Mouse (Mus musculus) central nervous system, embryonic 11.5 days (tissue): ENCODE data around the gene Txndc17. TPM values are rescaled to one million over a fixed set of nuclear protein-coding genes. Genes with fewer than 3 reads are reported as not detected.

ENCODE experiments used
- polyA plus RNA-seq: library from polyadenylated mRNA; depleted of rRNA; stranded (reverse); fragments of >200 nt; gene quantifications from 2 replicates; pipeline ENCODE4 v1.2.3, GENCODE M21; 2012; rRNA removed

The Txndc17 gene
- 114 and 155 TPM in 2 replicates for polyA plus RNA-seq

GRCm38 (mm10) chr11:72207204-72207833 is at the start of gene Txndc17, which contains the start of gene 4933427D14Rik:
TSS of gene Txndc17 (plus strand) at chr11:72207547.
TSS of gene 4933427D14Rik (minus strand) at chr11:72207459.

DNA sequence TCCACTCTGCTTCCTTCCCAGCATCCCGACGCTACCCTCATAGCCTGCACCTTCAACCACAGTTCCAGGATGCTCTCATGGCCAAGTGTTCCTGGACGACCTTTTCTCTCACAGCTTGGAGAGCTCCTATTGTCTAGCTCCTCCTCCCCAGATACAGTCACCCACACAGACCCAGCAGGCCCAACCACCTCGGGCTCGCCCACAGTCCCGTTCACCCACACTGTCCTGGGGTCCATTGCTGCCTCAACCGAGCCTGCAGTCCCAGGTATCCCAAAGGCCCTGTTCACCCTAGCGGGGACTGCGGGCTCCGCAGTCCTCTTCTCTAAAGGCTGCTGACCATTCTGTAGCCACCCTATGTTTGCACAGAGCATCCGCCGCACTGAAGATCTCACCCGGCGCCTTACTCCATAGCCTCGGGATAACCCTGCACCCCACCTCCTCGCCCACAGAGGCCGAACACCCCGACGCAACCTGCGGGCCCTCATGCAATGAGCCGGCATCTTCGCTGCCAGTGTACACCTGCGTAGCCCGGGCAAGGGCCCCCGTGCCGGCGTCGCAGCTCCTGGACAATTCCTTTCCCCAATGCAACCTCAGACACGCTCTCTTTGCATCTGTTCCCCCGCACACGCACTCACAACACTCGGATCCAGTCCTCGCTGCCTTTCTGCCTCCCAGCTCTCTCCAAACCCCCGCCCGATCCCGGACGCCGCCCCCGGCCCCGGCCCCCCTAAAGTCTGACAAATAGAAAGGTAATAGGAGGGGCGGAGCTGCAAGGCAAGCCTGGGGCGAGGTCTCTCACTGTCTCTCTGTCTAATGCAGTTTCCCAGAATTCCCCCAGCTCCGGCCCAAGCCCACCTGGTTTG is 775 bp upstream of the Txndc17 start, which contains the start of gene Gm43951:
TSS of gene Gm43951 (minus strand) at position 500 of the 863 bp plus-strand sequence.

DNA sequence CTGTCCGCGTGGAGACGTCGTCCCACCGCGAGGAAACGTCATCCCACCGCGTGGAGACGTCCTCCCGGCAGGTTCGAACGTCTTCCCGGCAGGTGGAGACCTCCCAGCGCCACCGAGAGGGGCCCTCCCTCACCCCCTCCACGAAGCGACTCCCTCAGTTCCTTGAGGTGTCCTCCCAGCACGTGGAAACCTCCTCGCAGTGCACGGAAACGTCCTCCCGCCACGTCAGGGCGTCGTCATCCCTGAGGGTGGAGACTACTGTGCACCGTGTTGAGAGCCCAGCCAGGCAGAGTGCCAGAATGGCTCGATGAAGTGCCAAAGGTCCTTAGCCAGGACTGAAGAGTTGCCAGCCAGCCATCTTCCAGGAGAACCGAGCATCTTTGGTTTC is 8.1 kb downstream of the Txndc17 start, which contains the start of gene Med31:
TSS of gene Med31 (minus strand) at position 183 of the 388 bp plus-strand sequence.

Other genes starting within 250 kb of the Txndc17 start
- gene Aipl1, start 170.0 kb upstream of the Txndc17 start, polyA plus RNA-seq: 0.51 and 0.71 TPM in 2 replicates
- 86.4 and 89.4 TPM in 2 replicates for gene Pimreg, start 165.5 kb upstream of the Txndc17 start, polyA plus RNA-seq
- gene Pitpnm3, start 71.8 kb upstream of the Txndc17 start, polyA plus RNA-seq: 1.2 and 2.1 TPM in 2 replicates
- gene Gm43951, start 707 bp upstream of the Txndc17 start, polyA plus RNA-seq: 3.6 and 7.3 TPM in 2 replicates
- 24.9 and 27.5 TPM in 2 replicates for gene 4933427D14Rik, start 88 bp upstream of the Txndc17 start, polyA plus RNA-seq
- gene Med31, start 8.0 kb downstream of the Txndc17 start, polyA plus RNA-seq: 27.0 and 39.1 TPM in 2 replicates
- gene Slc13a5, start 59.7 kb downstream of the Txndc17 start, polyA plus RNA-seq: 0.37 and 0.44 TPM in 2 replicates
- 0.68 and 1.0 TPM in 2 replicates for gene Xaf1, start 94.1 kb downstream of the Txndc17 start, polyA plus RNA-seq
- gene Fbxo39, start 106.9 kb downstream of the Txndc17 start, polyA plus RNA-seq: not detected in 2 replicates
- gene Tekt1, start 154.9 kb downstream of the Txndc17 start, polyA plus RNA-seq: 2.9 and 3.3 TPM in 2 replicates
- gene Smtnl2, start 204.2 kb downstream of the Txndc17 start, polyA plus RNA-seq: 3.5 and 7.5 TPM in 2 replicates
- gene Ggt6, start 228.0 kb downstream of the Txndc17 start, polyA plus RNA-seq: 0.10 TPM in 1 of 2 replicates, not detected in the other
- 125 and 196 TPM in 2 replicates for gene Mybbp1a, start 233.8 kb downstream of the Txndc17 start, polyA plus RNA-seq